In genomic region chr19:5803041-5803880, GRCm38 (mm10) we compare ENCODE assay signal across 8 mouse cellular contexts. TPM values are rescaled to one million over a fixed set of nuclear protein-coding genes. Genes with fewer than 3 reads are reported as not detected.
DNase-seq lines count a peak whose midpoint lies in the region; ATAC-seq and TF ChIP-seq lines count a peak whose summit lies in the region.

No protein-coding gene starts in this region.

- H3K4me2 ChIP-seq in embryonic facial prominence, embryonic 12.5 days (replicated peaks), result peak overlapping the region; percentile 76
- peak overlapping the region; percentile 92 for H3K4me2 ChIP-seq in limb, embryonic 11.5 days (ENCODE audit: low read depth, severe bottlenecking)
- peak overlapping the region; percentile 82 for H3K4me2 ChIP-seq in midbrain, embryonic 13.5 days (replicated peaks)

- peak overlapping the region; percentile 100 for H3K4me3 ChIP-seq in embryonic facial prominence, embryonic 12.5 days
- H3K4me3 ChIP-seq in kidney, adult 2 months (ENCODE audit: insufficient read depth, low read depth, low read length), result peak overlapping the region; percentile 58
- peak overlapping the region; percentile 63 for H3K4me3 ChIP-seq in limb, embryonic 11.5 days (ENCODE audit: low read depth, low read length)
- H3K4me3 ChIP-seq in midbrain, embryonic 13.5 days (replicated peaks), result peak overlapping the region; percentile 99
- H3K4me3 ChIP-seq in small intestine, adult 2 months (ENCODE audit: low read depth, low read length), result peak overlapping the region; percentile 76

- H3K9me3 ChIP-seq in embryonic facial prominence, embryonic 12.5 days, result no peaks in the 10 kb centered on the region
- H3K9me3 ChIP-seq in limb, embryonic 11.5 days (ENCODE audit: control insufficient read depth, low read length), result no peaks in the 10 kb centered on the region
- no peaks in the 10 kb centered on the region for H3K9me3 ChIP-seq in midbrain, embryonic 13.5 days

- TF ChIP-seq CTCF in kidney, adult 2 months (conservative IDR thresholded peaks at IDR 0.05; ENCODE audit: insufficient read depth, insufficient read length, low read depth, low read length), result no peak
- no peak for TF ChIP-seq CTCF in small intestine, adult 2 months (IDR thresholded peaks at IDR 0.05; ENCODE audit: extremely low read depth, insufficient read length, insufficient replicate concordance, low read depth, low read length)

- under 1% methylated on average over 67 of the region's 67 CpGs for WGBS in embryonic facial prominence, embryonic 12.5 days
- WGBS in kidney, adult 2 months, result under 1% methylated on average over 67 of the region's 67 CpGs
- WGBS in limb, embryonic 11.5 days, result under 1% methylated on average over 67 of the region's 67 CpGs
- WGBS in midbrain, embryonic 13.5 days, result under 1% methylated on average over 66 of the region's 67 CpGs
- WGBS in small intestine, adult 2 months, result under 1% methylated on average over 66 of the region's 67 CpGs

- DNase-seq in 3T3-L1 (ENCODE audit: low read depth, low spot score), result peak; percentile 98
- DNase-seq in adrenal gland, postnatal 36 days, result peak; percentile 99 to 100
- peak; percentile 99 to 100 for DNase-seq in heart, adult 18-20 months
- peak; percentile 100 for DNase-seq in kidney, adult 2 months
- peak; percentile 100 for DNase-seq in limb, embryonic 11.5 days (ENCODE audit: low spot score)

- H3K27ac ChIP-seq in embryonic facial prominence, embryonic 12.5 days, result peak overlapping the region; percentile 99
- peak overlapping the region; percentile 99 for H3K27ac ChIP-seq in kidney, adult 2 months (ENCODE audit: insufficient read depth, low read depth, low read length)
- H3K27ac ChIP-seq in limb, embryonic 11.5 days (replicated peaks; ENCODE audit: low read depth, low read length), result peak overlapping the region; percentile 99
- peak overlapping the region; percentile 100 for H3K27ac ChIP-seq in midbrain, embryonic 13.5 days
- peak overlapping the region; percentile 100 for H3K27ac ChIP-seq in small intestine, adult 2 months (ENCODE audit: insufficient read depth, low read depth, low read length)

- peak; percentile 96 for ATAC-seq in embryonic facial prominence, embryonic 12.5 days (ENCODE audit: insufficient number of reproducible peaks, insufficient read depth, low FRiP score, low TSS enrichment)
- peak; percentile 96 for ATAC-seq in limb, embryonic 11.5 days (ENCODE audit: insufficient number of reproducible peaks, low FRiP score, low TSS enrichment, low read depth)
- peak; percentile 98 for ATAC-seq in midbrain, embryonic 13.5 days

- peaks cover 11% of the 10 kb centered on the region; the same call in 1 of the 2 replicates for H3K36me3 ChIP-seq in embryonic facial prominence, embryonic 12.5 days
- peaks cover 17% of the 10 kb centered on the region for H3K36me3 ChIP-seq in kidney, adult 2 months (ENCODE audit: control insufficient read depth, insufficient read depth, low read length)
- H3K36me3 ChIP-seq in limb, embryonic 11.5 days (ENCODE audit: control insufficient read depth, insufficient read depth, low read length), result no peaks in the 10 kb centered on the region; the same call in 1 of the 2 replicates
- H3K36me3 ChIP-seq in midbrain, embryonic 13.5 days, result peaks cover 5% of the 10 kb centered on the region
- H3K36me3 ChIP-seq in small intestine, adult 2 months (ENCODE audit: control insufficient read depth, insufficient read depth, low read length), result peaks cover 22% of the 10 kb centered on the region

- H3K27me3 ChIP-seq in embryonic facial prominence, embryonic 12.5 days, result no peaks in the 10 kb centered on the region
- no peaks in the 10 kb centered on the region for H3K27me3 ChIP-seq in kidney, adult 2 months (replicated peaks; ENCODE audit: control insufficient read depth, insufficient read depth, low read length)
- no peaks in the 10 kb centered on the region for H3K27me3 ChIP-seq in limb, embryonic 11.5 days (ENCODE audit: control insufficient read depth, insufficient read depth, low read length)
- H3K27me3 ChIP-seq in midbrain, embryonic 13.5 days, result no peaks in the 10 kb centered on the region
- H3K27me3 ChIP-seq in small intestine, adult 2 months (ENCODE audit: control insufficient read depth, insufficient read depth, low read length), result no peaks in the 10 kb centered on the region

- TF ChIP-seq POLR2A in kidney, adult 2 months (IDR thresholded peaks at IDR 0.05; ENCODE audit: low read depth, low read length), result peak; percentile 59
- peak; percentile 91 for TF ChIP-seq POLR2A in small intestine, adult 2 months (IDR thresholded peaks at IDR 0.05; ENCODE audit: low read depth, low read length)

- peaks cover 31% of the 10 kb centered on the region for H3K4me1 ChIP-seq in embryonic facial prominence, embryonic 12.5 days
- peaks cover 33% of the 10 kb centered on the region for H3K4me1 ChIP-seq in kidney, adult 2 months (ENCODE audit: control insufficient read depth, insufficient read depth, low read length)
- peaks cover 21% of the 10 kb centered on the region for H3K4me1 ChIP-seq in limb, embryonic 11.5 days (ENCODE audit: control insufficient read depth, insufficient read depth, low read length)
- H3K4me1 ChIP-seq in midbrain, embryonic 13.5 days (replicated peaks), result peaks cover 40% of the 10 kb centered on the region
- H3K4me1 ChIP-seq in small intestine, adult 2 months (ENCODE audit: control insufficient read depth, insufficient read depth, insufficient read length, low read length), result peaks cover 8% of the 10 kb centered on the region

- H3K9ac ChIP-seq in embryonic facial prominence, embryonic 12.5 days, result peak overlapping the region; percentile 69
- peak overlapping the region; percentile 95 for H3K9ac ChIP-seq in limb, embryonic 11.5 days (ENCODE audit: low read length)
- H3K9ac ChIP-seq in midbrain, embryonic 13.5 days (replicated peaks), result peak overlapping the region; percentile 89

RNA-seq across cellular contexts. Expression of gene Scyl1, which starts 32.0 kb away (rescaled TPM):
- 100 to 1,000 TPM; 103 to 107 TPM for total RNA-seq in adrenal gland, postnatal 36 days (2021)
- 78.8 and 80.0 TPM in 2 replicates for polyA plus RNA-seq in embryonic facial prominence, embryonic 12.5 days (2016; fragmentation: Nextera tagmentation; extraction: Ambion mirVana)
- 10 to 100 TPM; 55.1 to 67.8 TPM for total RNA-seq in heart, adult 18-20 months (2021)
- 107 and 134 TPM in 2 replicates for polyA plus RNA-seq in kidney, adult 2 months (2012; rRNA removed)
- polyA plus RNA-seq in limb, embryonic 11.5 days (2014; fragmentation: Nextera tagmentation; extraction: Ambion mirVana), result 65.8 and 66.6 TPM in 2 replicates
- polyA plus RNA-seq in midbrain, embryonic 13.5 days (2015; fragmentation: Nextera tagmentation; extraction: Ambion mirVana), result 64.9 and 70.0 TPM in 2 replicates
- polyA plus RNA-seq in small intestine, adult 2 months (2012; rRNA removed), result 37.1 and 52.5 TPM in 2 replicates

Comparison
In these comparisons a context has a peak if more than half of its experiments do, and no peak if none do; other contexts are left out.
1. Peak in every context shown above with its lines: DNase-seq, ATAC-seq, H3K4me3 ChIP-seq and H3K27ac ChIP-seq.